Mouse (Mus musculus): ENCODE data around the gene Csf3. TPM values are rescaled to one million over a fixed set of nuclear protein-coding genes. Genes with fewer than 3 reads are reported as not detected.

Gene Csf3
- polyA plus RNA-seq (2021; fragmentation: Nextera tagmentation), result not detected in 2 replicates
- long read RNA-seq, experiment 1, result 0 reads
- long read RNA-seq, experiment 2, result 0 reads

GRCm38 (mm10) chr11:98701213-98701670 lies at the start of gene Csf3:
Gene Csf3 (plus strand): TSS chr11:98701263.

GRCm38 (mm10) chr11:98664091-98664490 lies 37.0 kb upstream of the Csf3 start, which contains the start of gene Gsdma:
Gene Gsdma (plus strand): TSS chr11:98664351.

GRCm38 (mm10) chr11:98681786-98682745 lies 19.0 kb upstream of the Csf3 start, which contains the start of gene Psmd3:
Gene Psmd3 (plus strand): TSS chr11:98682554.

GRCm38 (mm10) chr11:98729119-98729588 lies 28.1 kb downstream of the Csf3 start, which contains the start of gene Med24:
Gene Med24 (minus strand): TSS chr11:98729435.

GRCm38 (mm10) chr11:98740393-98741050 lies 39.5 kb downstream of the Csf3 start, which contains the start of gene Thra:
Gene Thra (plus strand): TSS chr11:98740638.

Other genes with a start within 250 kb of the Csf3 start
- gene Ikzf3, start 155.2 kb upstream of the Csf3 start, polyA plus RNA-seq (2021; fragmentation: Nextera tagmentation), result 0.73 and 1.6 TPM in 2 replicates
- not detected in 2 replicates for gene Zpbp2, start 150.2 kb upstream of the Csf3 start, polyA plus RNA-seq (2021; fragmentation: Nextera tagmentation)
- gene Ormdl3, start 113.9 kb upstream of the Csf3 start, polyA plus RNA-seq (2021; fragmentation: Nextera tagmentation), result 18.2 and 19.1 TPM in 2 replicates
- not detected in 2 replicates for gene Lrrc3c, start 103.0 kb upstream of the Csf3 start, polyA plus RNA-seq (2021; fragmentation: Nextera tagmentation)
- gene Gm12355, start 75.6 kb upstream of the Csf3 start, polyA plus RNA-seq (2021; fragmentation: Nextera tagmentation), result 0.30 and 1.2 TPM in 2 replicates
- not detected in 2 replicates for gene Gsdma3, start 74.9 kb upstream of the Csf3 start, polyA plus RNA-seq (2021; fragmentation: Nextera tagmentation)
- not detected in 2 replicates for gene Gsdma2, start 54.5 kb upstream of the Csf3 start, polyA plus RNA-seq (2021; fragmentation: Nextera tagmentation)
- gene Gsdma, start 36.9 kb upstream of the Csf3 start, polyA plus RNA-seq (2021; fragmentation: Nextera tagmentation), result not detected in 2 replicates
- gene Psmd3, start 18.7 kb upstream of the Csf3 start, polyA plus RNA-seq (2021; fragmentation: Nextera tagmentation), result 73.9 and 75.5 TPM in 2 replicates
- gene Med24, start 28.2 kb downstream of the Csf3 start, polyA plus RNA-seq (2021; fragmentation: Nextera tagmentation), result 23.9 and 29.3 TPM in 2 replicates
- 112 and 113 TPM in 2 replicates for gene Thra, start 39.4 kb downstream of the Csf3 start, polyA plus RNA-seq (2021; fragmentation: Nextera tagmentation)
- gene Nr1d1, start 74.1 kb downstream of the Csf3 start, polyA plus RNA-seq (2021; fragmentation: Nextera tagmentation), result 51.2 and 77.4 TPM in 2 replicates
- 14.8 and 16.6 TPM in 2 replicates for gene Msl1, start 94.3 kb downstream of the Csf3 start, polyA plus RNA-seq (2021; fragmentation: Nextera tagmentation)
- gene Casc3, start 103.6 kb downstream of the Csf3 start, polyA plus RNA-seq (2021; fragmentation: Nextera tagmentation), result 4.9 and 15.5 TPM in 2 replicates
- 9.0 and 16.2 TPM in 2 replicates for gene Rapgefl1, start 135.5 kb downstream of the Csf3 start, polyA plus RNA-seq (2021; fragmentation: Nextera tagmentation)
- gene Wipf2, start 162.4 kb downstream of the Csf3 start, polyA plus RNA-seq (2021; fragmentation: Nextera tagmentation), result 5.2 and 5.3 TPM in 2 replicates
- gene Cdc6, start 206.5 kb downstream of the Csf3 start, polyA plus RNA-seq (2021; fragmentation: Nextera tagmentation), result 0.16 and 0.21 TPM in 2 replicates
- gene Rara, start 226.6 kb downstream of the Csf3 start, polyA plus RNA-seq (2021; fragmentation: Nextera tagmentation), result 1.5 and 4.5 TPM in 2 replicates

Data from left cerebral cortex, adult 6 months (tissue).